Mouse (Mus musculus): ENCODE measurements around the gene Ugcg.

Ugcg gene

DNA sequence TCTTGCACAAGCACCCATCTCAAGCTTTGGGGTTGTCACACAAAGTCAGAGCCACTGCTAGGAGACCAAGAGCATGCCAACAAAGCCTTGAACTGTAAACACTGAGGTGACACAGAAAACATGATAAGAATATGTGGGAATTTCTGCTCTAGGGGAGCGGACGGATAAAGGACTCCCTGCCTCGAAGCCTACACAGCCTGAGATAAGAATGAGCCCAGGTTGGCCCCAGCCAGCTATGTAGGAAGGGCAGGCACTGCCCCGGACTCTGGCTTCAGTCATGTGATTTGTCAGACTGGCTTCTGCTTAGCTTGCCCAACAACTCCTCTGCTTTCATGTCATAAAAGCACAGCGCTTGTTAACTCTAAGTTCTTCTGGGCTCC is 64.0 kb downstream of the Ugcg start:
- intact Hi-C loops (cut with DNase I), result no loop called here

DNA sequence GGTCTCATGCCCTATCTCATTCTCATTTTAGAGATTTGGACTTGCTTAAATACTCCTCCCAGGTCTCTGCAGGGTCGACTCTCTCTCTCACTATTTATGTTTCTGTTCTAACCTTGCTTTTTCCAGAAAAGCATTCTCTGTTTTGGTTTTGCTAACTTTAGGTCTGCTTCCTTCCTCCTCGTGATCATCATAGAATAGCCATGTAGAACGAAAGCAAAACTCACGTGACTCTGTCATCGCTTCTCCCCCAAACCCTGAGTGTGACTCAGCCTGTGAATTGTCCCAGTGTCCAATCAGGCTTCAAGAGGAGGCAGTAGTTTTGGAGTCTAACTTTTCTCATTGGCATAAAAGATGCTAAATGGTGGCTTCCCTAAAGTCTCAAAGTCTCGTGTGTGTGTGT is 65.3 kb downstream of the Ugcg start:
- intact Hi-C loops (cut with DNase I), result no loop called here

DNA sequence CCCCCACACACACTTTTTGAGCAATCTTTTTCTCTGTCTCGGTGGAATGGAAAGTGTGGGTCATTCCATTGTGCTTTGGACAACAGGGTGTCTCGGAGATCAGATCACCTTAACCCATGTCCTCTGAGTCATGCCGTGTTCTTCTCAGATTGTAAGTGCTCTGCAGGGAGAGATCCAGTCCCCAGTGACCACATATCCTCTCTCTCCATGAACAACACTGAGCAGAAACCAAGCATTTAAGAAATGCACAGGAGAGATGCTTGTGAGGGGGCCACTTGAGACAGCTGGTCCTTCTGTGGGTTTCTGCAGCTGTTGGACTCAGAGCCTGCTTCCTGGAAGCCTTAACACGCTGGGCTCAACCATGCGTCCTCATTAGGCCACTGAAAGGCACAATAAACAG is 66.9 kb downstream of the Ugcg start:
- intact Hi-C loops (cut with DNase I), result no loop called here

DNA sequence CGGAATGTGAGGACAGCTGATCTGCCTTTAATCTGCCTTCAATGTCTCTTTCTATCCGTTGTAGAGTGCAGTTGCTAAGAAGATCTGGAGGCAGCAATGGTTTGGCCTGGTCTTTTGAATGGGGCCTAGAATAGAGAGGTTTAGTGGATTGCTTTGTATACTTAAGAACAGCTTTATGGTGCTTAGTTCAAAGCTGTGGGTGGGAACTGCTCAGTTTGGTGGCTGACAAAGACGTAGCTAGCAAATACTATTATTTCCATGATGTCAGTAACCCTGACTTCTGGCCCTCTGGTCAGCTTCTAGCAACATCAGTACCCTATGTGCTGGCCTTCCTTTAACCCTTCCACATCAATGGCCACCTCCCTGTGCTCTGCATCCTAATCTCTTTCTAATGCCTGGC is 68.8 kb downstream of the Ugcg start:
- intact Hi-C loops (cut with DNase I), result no loop called here

DNA sequence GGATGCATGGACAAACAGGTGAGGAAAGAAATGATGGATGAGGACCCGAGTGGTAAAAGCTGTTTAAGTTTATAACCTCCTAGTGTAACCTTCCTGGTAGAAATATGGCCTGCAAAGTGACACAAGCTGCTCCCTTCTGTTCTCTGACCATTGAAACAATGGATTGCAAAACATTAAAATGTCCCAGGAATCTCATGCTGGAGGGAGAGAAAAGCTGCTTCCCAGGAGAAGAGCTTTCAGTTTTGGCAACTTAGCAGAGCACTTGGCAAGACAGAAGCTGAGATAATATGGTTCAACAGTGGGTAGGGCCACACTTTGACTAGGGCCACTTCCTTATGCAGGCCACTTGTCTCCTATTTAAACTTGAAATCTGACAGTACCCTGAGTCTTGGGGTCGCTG is 69.7 kb downstream of the Ugcg start:
- intact Hi-C loops (cut with DNase I), result no loop called here

DNA sequence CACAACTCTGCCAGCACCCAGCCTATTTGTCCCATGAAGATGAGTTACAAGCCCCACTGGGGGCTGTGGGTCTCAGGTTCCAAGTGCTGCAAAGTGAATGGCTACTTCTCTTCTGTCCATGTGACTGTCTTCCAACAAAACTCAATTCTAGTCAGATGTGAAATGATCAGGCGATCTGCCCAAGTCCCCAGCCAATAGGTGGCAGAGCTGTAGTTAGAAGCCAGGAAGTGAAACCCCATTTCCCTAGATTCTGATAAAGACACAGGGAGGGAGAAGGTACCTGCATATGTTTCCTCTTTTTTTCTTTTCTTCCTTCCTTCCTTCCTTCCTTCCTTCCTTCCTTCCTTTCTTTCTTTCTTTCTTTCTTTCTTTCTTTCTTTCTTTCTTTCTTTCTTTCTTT is 70.7 kb downstream of the Ugcg start:
- intact Hi-C loops (cut with DNase I), result loop anchor here (5.0 kb wide), 1 partner anchor 153 kb away; no protein-coding TSS in a partner anchor

DNA sequence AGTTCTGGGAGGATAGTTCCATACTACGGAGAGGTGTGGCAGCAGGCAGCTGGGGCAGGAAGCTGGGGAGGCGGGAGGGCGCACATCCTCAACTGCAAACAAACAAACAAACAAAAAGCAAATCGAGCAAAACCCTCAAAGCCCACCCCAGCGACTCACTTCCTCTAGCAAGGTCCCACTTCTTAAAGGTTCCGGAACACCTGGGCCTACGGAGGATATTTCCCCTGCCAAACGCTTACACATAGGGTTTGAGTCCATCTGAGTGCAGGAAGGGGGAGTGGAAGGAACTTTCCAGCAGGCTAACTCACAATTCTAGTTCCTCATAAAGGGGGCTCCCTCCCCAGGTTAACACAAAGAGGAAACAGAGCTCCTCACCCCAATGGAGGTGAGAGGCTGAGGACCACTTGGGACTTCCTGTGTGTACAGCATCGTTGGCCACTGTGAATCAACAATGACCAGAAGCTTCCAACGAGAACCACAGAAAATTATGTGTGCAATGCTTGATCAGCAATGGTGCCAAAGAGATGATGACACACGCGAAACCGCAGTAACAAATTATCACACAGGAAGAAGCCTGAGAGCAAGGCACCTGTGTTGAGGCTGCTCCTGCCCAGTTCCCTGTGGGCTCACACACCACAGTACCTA is 71.9 kb downstream of the Ugcg start:
- intact Hi-C loops (cut with DNase I), result loop anchor here (5.0 kb wide), 1 partner anchor 154 kb away; no protein-coding TSS in a partner anchor

DNA sequence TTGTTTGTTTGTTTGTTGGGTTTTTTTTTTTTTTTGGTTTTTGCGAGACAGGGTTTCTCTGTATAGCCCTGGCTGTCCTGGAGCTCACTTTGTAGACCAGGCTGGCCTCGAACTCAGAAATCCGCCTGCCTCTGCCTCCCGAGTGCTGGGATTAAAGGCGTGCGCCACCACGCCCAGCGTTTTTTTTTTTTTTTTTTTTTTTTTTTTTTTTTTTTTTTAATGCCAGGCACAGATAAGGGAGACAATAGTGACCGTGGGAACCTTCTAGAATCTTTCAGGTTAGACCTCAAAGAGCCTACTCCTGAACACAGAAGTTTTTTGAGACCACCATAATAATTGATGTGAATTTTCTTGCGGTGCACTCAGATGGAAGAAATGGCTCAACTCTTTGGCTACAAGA is 72.5 kb downstream of the Ugcg start:
- intact Hi-C loops (cut with DNase I), result loop anchor here (5.0 kb wide), 1 partner anchor 154 kb away; no protein-coding TSS in a partner anchor

DNA sequence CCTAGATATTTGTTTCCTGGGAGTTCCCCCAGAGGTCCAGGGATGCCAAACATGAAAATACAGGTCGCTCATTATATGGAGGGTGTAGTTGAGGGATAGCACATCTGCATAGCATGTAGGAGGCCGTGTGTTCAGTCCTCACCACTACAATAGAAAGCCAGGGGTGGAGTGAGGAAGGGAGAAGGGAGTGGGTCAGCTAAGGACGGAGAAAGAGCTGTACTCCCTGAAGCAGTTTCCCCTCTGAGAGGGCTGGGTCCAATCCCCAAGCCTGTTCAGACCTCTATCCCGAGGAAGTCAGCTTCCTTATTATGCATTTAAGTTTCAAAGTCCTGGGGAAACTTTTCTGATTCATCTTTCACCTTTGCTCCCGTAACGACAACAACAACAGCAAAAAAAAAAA is 73.1 kb downstream of the Ugcg start:
- intact Hi-C loops (cut with DNase I), result loop anchor here (5.0 kb wide), 1 partner anchor 155 kb away; no protein-coding TSS in a partner anchor

DNA sequence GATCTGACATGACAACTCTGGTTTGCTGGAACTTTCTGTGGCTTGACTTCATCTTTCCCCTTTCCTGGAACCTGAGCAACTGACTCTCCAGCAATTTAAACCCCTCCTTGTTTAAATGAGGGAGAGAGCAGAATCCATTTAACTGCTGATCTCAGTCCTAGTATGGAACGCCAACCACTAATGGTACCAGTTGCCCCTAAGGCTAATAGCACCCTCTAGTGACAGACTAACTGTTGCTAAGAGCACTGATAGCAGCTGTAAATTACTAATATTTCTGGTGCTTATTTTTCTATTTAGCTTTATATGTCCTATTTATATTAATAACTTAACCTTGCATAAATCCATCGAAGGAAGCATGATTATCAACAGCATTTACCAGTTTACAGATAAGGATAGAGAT is 74.4 kb downstream of the Ugcg start:
- intact Hi-C loops (cut with DNase I), result loop anchor here (5.0 kb wide), 1 partner anchor 156 kb away; no protein-coding TSS in a partner anchor

DNA sequence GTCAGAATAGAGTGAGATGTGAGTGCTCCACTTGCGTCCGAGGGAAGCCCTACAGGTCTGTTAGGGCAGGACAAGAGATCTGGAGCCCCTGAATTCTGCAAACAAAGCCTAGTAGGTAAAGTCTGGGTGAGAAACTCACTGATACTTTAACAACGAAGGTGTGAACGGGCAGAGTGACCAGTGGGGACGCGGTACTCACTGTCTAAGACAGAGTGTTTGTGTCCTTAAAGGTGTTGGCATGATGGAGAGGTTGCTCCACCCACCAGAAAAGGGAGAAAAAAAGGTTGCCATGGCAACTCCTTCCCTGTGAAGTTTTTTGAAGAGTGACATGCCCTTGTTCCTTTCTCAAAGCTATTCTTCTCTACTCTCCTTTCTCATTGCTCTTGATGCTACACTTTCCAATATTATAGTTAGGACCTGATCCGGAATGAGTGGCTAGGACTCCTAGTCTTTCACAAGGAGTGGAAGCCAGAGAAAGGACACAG is 75.6 kb downstream of the Ugcg start:
- intact Hi-C loops (cut with DNase I), result loop anchor here (5.0 kb wide), 1 partner anchor 157 kb away; no protein-coding TSS in a partner anchor

DNA sequence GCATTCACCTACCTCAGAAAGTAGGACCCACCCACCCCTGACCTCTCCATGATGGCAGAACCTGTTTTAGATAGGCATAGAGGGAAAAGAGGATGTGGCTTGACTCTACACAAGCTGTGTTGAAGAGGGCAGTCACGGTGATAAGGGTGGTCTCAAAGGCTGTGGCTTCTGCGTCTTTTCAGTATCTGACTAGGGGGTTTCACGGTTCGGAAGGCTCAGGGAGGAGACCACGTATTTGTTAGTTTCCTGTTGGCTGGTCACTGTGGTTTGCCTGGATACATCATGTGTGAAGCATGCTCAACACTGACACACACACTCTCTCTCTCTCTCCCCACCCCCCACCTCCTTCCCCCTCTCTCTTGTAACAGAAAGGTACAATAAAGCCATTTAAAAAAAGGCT is 76.1 kb downstream of the Ugcg start:
- intact Hi-C loops (cut with DNase I), result no loop called here

DNA sequence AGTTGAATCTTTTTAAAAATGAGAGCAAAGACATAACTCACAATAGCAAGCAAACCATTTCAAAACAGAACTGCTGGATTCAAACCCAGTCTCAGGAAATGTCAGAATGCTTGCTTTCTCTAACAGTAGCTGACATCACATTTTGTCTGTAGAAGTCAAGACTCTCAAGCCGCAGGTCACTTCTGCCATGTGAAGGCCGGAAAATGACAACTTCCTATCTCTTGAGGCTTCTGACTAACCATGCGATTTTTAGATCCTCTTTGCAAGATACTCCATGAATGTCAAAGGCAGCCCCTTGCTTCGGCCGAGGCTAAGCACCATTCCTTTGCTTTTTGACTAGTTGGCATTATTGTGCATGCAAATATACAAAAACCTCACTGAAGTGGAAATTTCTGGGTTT is 76.6 kb downstream of the Ugcg start:
- intact Hi-C loops (cut with DNase I), result no loop called here

Measured in adrenal gland (tissue).